Mouse (Mus musculus) liver, embryonic 11.5 days (tissue): ENCODE measurements around the gene Ptprn2. TPM values are rescaled to one million over a fixed set of nuclear protein-coding genes. Genes with fewer than 3 reads are reported as not detected.

Experiments
- ATAC-seq: fragments of 200-750 bp; cut with Nextera tagmentation; replicated peaks from 2 replicates; pipeline ENCODE4 v1.8.0; 2017; ENCODE audit warnings: moderate number of reproducible peaks, mild to moderate bottlenecking, moderate TSS enrichment, moderate library complexity; ENCODE audit not compliant: low FRiP score
- DNase-seq: peaks from one replicate; pipeline ENCODE4 v3.0.0-alpha.2; 2017; ENCODE audit warnings: low spot score
- H3K27ac ChIP-seq: fragments of 300-500 bp; sonication (generic); 2 replicates; pipeline ENCODE4 v1.5.1; 2014; ENCODE audit warnings: mild to moderate bottlenecking, low read depth, low read length, control low read depth
- H3K27me3 ChIP-seq: fragments of 300-500 bp; sonication (generic); replicated peaks from 2 replicates; pipeline ENCODE4 v1.6.1; 2014; ENCODE audit warnings: low read length, mixed read lengths; ENCODE audit not compliant: control insufficient read depth, insufficient read depth
- H3K36me3 ChIP-seq: fragments of 300-500 bp; sonication (generic); 2 replicates; pipeline ENCODE4 v1.6.1; 2014; ENCODE audit warnings: mild to moderate bottlenecking, low read length, moderate library complexity, mixed read lengths; ENCODE audit not compliant: control insufficient read depth, insufficient read depth
- H3K4me1 ChIP-seq: fragments of 300-500 bp; sonication (generic); replicated peaks from 2 replicates; pipeline ENCODE4 v1.6.1; 2014; ENCODE audit warnings: low read length, mixed read lengths; ENCODE audit not compliant: control insufficient read depth, insufficient read depth
- H3K4me2 ChIP-seq: fragments of 300-500 bp; sonication (generic); 2 replicates; pipeline ENCODE4 v1.6.1; 2014; ENCODE audit warnings: mild to moderate bottlenecking, control low read depth, moderate library complexity
- H3K4me3 ChIP-seq: fragments of 300-500 bp; sonication (generic); 2 replicates; pipeline ENCODE4 v1.5.1; 2014; ENCODE audit warnings: low read depth, low read length, control low read depth
- H3K9ac ChIP-seq: fragments of 300-500 bp; sonication (generic); 2 replicates; pipeline ENCODE4 v1.6.1; 2014; ENCODE audit warnings: low read depth, low read length, control low read depth
- H3K9me3 ChIP-seq: fragments of 300-500 bp; sonication (generic); 2 replicates; pipeline ENCODE4 v1.6.1; 2016; ENCODE audit warnings: low read length, inconsistent platforms, mixed read lengths; ENCODE audit not compliant: control insufficient read depth
- WGBS: fragments of 180-500 bp; shearing (Covaris S2); extraction: QIAGEN DNeasy Blood & Tissue Kit; methylation state at CpG from one replicate; pipeline ENCODE4 v1.1.7; 2014; 5-methylcytosine and 5-hydroxymethylcytosine counted together
- polyA plus RNA-seq: library from polyadenylated mRNA; unstranded; fragments of >200 nt; fragmentation: Nextera tagmentation; extraction: Ambion mirVana; gene quantifications from 2 replicates; pipeline ENCODE4 v1.2.1, GENCODE M21; 2014

Gene Ptprn2
- polyA plus RNA-seq, 1 experiment from 2014 or later, result 0.11 TPM

DNA sequence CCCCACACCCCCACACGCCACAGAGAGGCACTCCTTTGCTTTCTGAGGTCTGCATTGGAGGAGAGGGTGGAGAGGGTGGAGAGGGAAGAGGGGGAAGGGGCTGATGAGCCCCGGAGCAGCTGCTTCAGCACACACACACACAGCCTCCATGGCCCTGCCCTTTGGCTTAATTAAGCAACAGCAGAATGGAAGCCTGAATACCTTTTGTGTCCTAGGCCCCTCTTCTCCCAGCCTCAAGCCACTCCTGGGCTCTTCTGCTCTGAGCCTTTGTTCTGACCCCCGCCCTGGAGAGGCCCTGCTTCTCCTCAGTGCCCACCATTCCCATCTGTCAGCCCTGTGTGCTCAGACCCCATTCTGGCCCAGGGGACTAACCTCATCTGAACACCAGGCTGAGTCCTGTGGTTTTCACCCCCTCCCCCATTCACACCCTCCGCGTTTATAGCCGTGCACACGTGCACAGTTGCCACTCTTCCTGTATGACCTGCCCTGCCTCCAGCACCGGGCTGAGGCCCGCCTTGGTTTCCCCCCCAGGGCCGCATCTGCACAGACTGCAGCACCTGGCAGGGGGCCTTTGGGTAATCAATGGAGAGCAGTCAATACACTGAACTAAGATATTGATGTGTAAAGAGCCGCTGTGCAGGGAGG, 687.5 kb downstream of the Ptprn2 start:
- H3K4me1 ChIP-seq, result peaks cover 4% of the 10 kb centered on the region; the same call in 1 of the 2 replicates
- DNase-seq, result no peak
- no peaks in the 10 kb centered on the region for H3K36me3 ChIP-seq
- H3K9me3 ChIP-seq, result no peaks in the 10 kb centered on the region
- no peak overlapping the region for H3K4me2 ChIP-seq
- WGBS, result 44% methylated on average over 11 of the region's 11 CpGs
- H3K4me3 ChIP-seq, result no peak overlapping the region
- H3K27ac ChIP-seq, result no peak overlapping the region
- peak; percentile 31 for ATAC-seq
- H3K27me3 ChIP-seq, result 0 out of 2 replicates have a peak, but pooled peaks cover 8% of the 10 kb centered on the region
- no peak overlapping the region for H3K9ac ChIP-seq

DNA sequence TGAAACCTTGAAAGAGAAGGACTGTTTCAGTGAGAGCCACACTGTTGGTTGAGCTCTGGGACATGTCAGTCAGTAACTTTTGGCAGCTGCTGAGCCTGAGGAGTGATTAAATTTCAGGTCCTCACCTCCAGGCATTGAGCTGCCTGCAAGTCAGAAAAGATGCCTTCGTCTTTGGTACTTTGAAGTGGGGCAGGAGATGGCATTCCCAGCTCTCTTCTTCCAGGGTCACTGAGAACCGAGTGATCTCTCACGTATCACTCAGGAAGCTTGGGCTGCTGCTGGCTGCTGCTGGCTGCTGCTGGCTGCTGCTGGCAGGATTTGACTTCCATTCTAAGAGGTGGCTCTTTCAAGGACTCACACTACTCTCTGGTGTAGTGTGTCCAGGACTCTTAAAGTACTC, 688.7 kb downstream of the Ptprn2 start:
- H3K4me2 ChIP-seq, result no peak overlapping the region

DNA sequence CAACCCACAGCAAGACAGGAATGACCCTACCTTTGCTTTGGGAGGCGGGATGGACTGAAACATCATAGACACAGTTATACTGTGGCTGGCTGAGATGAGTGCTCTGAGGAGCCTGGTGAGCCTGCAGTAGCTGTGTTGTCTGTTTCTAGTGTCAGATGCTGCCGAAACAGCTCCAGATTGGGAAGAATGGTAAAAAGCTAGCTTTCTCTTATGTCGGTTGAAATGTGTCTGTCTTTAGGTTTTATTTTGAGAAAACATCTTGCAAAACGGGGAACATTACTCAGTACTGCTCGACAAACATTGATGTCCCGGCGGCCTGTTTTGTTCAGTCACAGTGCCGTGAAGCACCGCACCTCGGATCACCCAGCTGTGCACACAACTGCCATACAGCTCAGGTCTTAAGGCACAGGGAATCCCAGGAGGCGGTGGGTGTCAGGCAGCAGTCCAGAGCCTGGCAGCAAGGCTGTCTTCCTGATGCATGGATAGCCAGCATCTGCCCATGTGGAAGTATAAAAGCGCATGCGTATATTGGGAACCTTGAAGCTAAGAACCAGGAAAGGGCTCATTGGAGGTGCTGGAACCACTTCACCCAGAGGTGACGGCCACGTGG, 689.7 kb downstream of the Ptprn2 start:
- ATAC-seq (no peak), DNase-seq (no peak)
- Histone ChIP-seq H3K27ac (no peak overlapping the region), H3K4me2 (no peak overlapping the region), H3K27me3 (0 out of 2 replicates have a peak, but pooled peaks cover 7% of the 10 kb centered on the region), H3K9ac (no peak overlapping the region), H3K4me3 (no peak overlapping the region), H3K4me1 (peaks cover 4% of the 10 kb centered on the region; the same call in 1 of the 2 replicates), H3K36me3 (no peaks in the 10 kb centered on the region), H3K9me3 (no peaks in the 10 kb centered on the region)
- WGBS, result 85% methylated on average over 15 of the region's 15 CpGs

More for the DNA sequence above, 688.7 kb downstream of the Ptprn2 start:
- Histone ChIP-seq H3K9ac (no peak overlapping the region), H3K27me3 (0 out of 2 replicates have a peak, but pooled peaks cover 8% of the 10 kb centered on the region), H3K36me3 (no peaks in the 10 kb centered on the region), H3K4me3 (no peak overlapping the region), H3K4me1 (peaks cover 4% of the 10 kb centered on the region; the same call in 1 of the 2 replicates), H3K27ac (no peak overlapping the region), H3K9me3 (no peaks in the 10 kb centered on the region)
- ATAC-seq, result no peak
- DNase-seq, result no peak
- WGBS, result 24% methylated on average over 3 of the region's 3 CpGs

DNA sequence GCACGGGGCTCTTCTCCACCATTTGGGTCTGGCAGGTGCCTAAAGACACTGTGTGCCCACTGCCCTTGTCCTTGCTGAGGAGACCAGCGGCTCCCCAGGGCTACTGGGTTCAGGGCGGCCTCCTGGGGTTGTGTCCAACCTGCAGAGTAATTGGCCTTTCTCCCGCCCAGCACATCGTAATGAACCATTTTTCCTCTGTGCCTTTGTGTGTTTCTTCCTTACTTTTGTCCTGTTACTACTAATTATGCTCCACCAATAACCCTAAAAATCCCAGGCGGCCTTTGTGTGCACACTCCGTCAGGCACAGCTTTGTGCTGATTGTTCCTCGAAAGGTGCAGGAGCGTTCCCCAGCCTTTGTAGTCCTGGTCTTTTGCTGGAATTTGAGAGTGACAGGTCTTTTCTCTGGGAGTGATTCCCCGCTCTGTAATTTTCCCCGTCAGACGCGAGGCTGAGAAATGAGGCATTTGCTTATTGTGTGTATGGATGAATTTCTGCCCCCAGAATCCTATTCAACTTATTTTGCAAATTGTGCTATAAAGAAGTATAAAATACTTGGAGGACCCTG, 690.8 kb downstream of the Ptprn2 start:
- DNase-seq (no peak), ATAC-seq (no peak)
- 0 out of 2 replicates have a peak, but pooled peaks cover 3% of the 10 kb centered on the region for H3K27me3 ChIP-seq
- no peak overlapping the region for H3K9ac ChIP-seq
- H3K4me2 ChIP-seq, result no peak overlapping the region
- H3K4me3 ChIP-seq, result no peak overlapping the region
- H3K4me1 ChIP-seq, result peaks cover 4% of the 10 kb centered on the region; the same call in 1 of the 2 replicates
- no peaks in the 10 kb centered on the region for H3K9me3 ChIP-seq
- 80% methylated on average over 13 of the region's 13 CpGs for WGBS
- H3K27ac ChIP-seq, result no peak overlapping the region
- no peaks in the 10 kb centered on the region for H3K36me3 ChIP-seq

DNA sequence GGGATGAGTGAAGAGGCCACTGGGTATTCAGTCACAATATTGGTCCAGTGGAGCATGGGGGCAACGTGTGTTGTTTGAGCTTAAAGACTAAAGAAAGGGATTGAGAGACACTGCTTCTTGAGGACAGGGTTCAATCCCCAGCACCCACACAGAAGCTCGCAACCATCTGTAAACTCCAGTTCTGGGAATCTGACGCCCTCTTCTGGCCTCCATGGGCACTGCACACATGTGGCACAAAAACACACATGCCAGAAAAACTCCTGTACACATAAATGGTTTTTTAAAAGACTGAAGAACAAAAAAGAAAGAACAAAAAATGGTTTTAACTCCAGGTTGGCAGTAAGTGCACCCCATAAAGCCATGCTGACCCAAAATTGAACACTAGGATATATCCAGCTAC, 701.6 kb downstream of the Ptprn2 start:
- WGBS, result 73% methylated on average over 3 of the region's 3 CpGs

DNA sequence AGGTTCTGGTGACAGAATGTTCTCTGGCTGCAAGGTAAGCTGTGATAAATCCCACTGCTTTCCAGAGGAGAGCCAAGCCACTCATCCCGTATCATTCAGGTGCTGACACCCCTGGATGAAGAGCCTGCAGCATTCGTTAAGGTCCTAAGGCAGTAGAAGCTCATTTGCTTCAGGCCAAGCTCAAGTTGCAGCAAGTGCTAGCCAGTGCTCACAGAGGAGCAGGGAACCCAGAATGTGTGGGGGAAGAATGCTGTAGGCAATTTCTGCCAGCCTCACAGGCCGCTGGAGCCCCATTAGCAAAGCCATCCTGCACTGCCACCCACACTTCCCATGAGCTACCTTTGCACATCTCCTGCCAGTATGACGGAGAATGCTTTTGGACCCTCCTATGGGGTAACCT, 706.5 kb downstream of the Ptprn2 start:
- Histone ChIP-seq H3K4me3 (no peak overlapping the region), H3K9me3 (peaks cover 2% of the 10 kb centered on the region; the same call in 1 of the 2 replicates), H3K27ac (no peak overlapping the region), H3K27me3 (no peaks in the 10 kb centered on the region), H3K4me2 (no peak overlapping the region), H3K36me3 (no peaks in the 10 kb centered on the region), H3K4me1 (no peaks in the 10 kb centered on the region), H3K9ac (no peak overlapping the region)
- DNase-seq (no peak), ATAC-seq (no peak)
- 71% methylated on average over 4 of the region's 4 CpGs for WGBS

More for the DNA sequence above, 701.6 kb downstream of the Ptprn2 start:
- ATAC-seq, result no peak
- Histone ChIP-seq H3K4me2 (no peak overlapping the region), H3K27ac (no peak overlapping the region), H3K36me3 (no peaks in the 10 kb centered on the region), H3K4me3 (no peak overlapping the region), H3K9me3 (peaks cover 3% of the 10 kb centered on the region; the same call in 1 of the 2 replicates), H3K27me3 (no peaks in the 10 kb centered on the region), H3K4me1 (no peaks in the 10 kb centered on the region), H3K9ac (no peak overlapping the region)
- no peak for DNase-seq

DNA sequence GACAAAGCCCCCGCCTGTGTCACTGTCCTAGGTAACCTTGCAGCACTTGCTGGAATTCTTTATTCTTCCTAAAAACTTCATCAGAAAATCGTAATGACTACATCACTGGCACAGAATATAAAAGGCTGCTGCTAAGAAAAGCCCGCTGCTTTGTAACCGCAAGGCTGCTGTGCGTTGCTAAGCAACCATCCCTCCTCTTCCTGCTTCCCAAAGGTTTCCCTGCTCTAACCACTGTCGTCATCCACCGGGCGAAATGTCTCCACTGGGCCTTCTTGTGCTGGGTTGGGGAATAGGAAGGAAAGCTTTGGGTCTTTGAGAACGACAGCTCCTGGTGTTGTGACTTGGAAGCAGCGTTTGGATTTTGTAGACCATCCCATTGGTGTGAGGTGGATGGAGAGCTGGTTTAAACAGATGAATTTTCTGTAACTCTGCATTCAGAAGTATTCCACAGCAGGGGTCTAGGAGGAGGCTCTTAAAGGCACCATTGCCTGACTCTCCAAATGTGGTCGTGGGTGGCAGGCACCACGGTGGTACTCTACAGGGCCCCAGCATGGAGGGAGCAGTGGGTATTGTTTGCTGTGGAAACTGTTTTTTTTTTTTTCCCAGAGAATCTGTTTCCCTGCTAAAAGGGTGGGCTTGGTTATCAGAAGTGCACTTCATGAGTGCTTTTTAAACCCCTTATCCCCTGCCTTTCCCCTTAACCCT, 711.4 kb downstream of the Ptprn2 start:
- Histone ChIP-seq H3K4me3 (no peak overlapping the region), H3K36me3 (no peaks in the 10 kb centered on the region), H3K9me3 (no peaks in the 10 kb centered on the region), H3K27me3 (no peaks in the 10 kb centered on the region), H3K4me1 (no peaks in the 10 kb centered on the region), H3K9ac (no peak overlapping the region), H3K4me2 (no peak overlapping the region), H3K27ac (no peak overlapping the region)
- 27% methylated on average over 12 of the region's 12 CpGs for WGBS
- ATAC-seq (no peak), DNase-seq (no peak)

DNA sequence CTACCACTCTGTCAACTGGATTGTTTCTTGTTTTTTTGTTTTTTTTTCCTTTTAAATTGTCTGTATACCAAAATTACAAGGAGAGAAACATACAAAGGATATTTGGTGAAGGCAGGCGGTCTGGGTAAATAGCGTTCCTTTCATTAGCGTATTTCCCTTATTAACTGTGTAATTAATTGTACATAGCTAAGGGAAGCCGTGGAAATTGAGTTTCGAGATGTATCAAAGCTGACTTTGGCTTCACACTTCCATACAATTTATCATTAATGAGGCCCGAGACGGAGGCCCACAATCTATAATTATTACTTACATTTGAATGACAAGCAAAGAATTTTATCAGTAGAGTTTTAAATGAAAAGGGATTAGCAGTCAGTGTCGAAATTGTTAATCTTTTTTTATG, 712.6 kb downstream of the Ptprn2 start:
- WGBS, result 84% methylated on average over 8 of the region's 8 CpGs

More for the DNA sequence above, 712.6 kb downstream of the Ptprn2 start:
- Histone ChIP-seq H3K4me2 (no peak overlapping the region), H3K36me3 (no peaks in the 10 kb centered on the region), H3K27ac (no peak overlapping the region), H3K4me1 (no peaks in the 10 kb centered on the region), H3K9me3 (no peaks in the 10 kb centered on the region), H3K4me3 (no peak overlapping the region), H3K27me3 (no peaks in the 10 kb centered on the region), H3K9ac (no peak overlapping the region)
- DNase-seq, result no peak
- no peak for ATAC-seq
